Mouse (Mus musculus) left cerebral cortex, postnatal 4 days (tissue): ENCODE data around the gene Cdkl4. TPM values are rescaled to one million over a fixed set of nuclear protein-coding genes. Genes with fewer than 3 reads are reported as not detected.

ENCODE experiments used
- DNase-seq: peaks from one replicate; pipeline ENCODE4 v3.0.0-alpha.2; 2022
- intact Hi-C: fragments of 180-260 bp; cut with DNase I; formaldehyde crosslinking; loops from one replicate; pipeline ENCODE4 v1.15.1; 2025
- total RNA-seq, 2 experiments: library from RNA; stranded (reverse); gene quantifications; 2 replicates each; pipeline ENCODE4 v1.2.3; 2021

Gene Cdkl4
- total RNA-seq, 2 experiments from 2014 or later: 5.8 to 6.1 TPM

DNA sequence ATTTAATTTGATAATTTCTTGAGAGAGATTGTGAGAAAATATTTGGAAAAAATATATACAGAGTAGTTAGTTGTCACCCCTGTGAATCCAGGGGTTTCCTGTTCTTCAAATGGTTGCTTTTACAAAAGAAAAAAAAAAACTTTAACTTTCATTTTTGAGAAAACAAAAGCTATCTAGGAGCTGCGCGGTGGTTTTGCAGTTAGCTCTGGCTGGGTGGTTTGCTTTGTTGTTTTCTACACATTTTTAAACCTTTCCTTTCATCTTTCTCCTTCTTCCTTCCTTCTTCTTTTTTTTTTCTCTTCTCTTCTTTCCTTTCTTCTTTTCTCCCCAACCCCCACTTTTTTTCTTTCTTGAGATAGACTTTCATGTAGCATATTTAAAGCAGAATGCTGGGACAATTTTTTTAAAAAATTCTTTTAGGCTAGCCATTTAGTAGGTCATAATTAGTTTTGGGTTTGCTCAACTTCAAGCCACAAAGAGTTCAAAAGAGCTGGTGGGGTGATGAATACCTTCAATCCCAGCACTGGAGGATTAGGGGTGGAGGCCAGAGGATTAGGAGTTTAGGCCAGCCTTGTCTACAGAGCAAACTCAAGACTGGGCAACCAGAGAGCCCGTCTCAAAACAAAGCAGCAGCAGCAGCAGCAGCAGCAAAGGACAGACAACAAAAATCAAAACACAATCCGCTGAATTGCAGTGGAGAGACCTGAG lies 55.9 kb downstream of the Cdkl4 start:
- no peak for DNase-seq
- intact Hi-C loops: no loop called here

DNA sequence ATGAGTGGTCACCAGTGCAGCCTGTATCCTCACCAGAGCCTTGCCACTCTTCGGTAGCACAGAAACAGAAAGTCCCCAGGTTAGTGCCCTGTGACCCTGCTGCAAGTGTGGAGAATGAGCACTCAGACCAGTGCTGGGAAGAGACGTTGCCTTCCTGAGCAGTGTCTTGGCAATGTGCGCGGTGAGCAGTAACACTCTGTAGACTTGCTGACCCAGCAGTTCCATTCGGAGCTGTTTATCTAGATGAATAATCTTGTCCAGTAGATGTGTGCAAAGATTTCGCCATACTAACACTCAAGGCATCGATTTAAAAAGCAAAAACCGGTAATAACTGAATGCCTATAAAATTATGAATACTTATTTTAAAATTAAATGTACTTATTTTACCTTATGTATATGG lies 57.1 kb downstream of the Cdkl4 start:
- intact Hi-C loops: no loop called here
- no peak for DNase-seq

DNA sequence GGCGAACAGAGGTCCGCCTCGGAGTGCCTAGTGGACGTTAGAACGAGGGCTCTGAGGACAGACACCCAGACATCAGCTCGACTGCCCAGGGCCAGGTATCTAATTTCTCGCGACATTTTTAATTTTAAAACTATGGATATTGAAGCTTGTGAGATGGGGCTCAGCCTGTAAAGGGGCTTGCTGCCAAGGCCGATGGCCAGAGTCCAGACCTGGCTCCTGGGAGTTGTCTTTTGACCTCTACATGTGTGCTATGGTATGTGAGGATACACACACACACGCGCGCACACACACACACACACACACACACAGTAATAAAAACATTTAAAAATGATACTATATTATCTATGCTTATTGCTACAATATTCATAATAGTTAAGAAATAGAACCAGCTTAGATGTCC lies 58.8 kb downstream of the Cdkl4 start:
- peak; percentile 36 for DNase-seq
- intact Hi-C loops: no loop called here

DNA sequence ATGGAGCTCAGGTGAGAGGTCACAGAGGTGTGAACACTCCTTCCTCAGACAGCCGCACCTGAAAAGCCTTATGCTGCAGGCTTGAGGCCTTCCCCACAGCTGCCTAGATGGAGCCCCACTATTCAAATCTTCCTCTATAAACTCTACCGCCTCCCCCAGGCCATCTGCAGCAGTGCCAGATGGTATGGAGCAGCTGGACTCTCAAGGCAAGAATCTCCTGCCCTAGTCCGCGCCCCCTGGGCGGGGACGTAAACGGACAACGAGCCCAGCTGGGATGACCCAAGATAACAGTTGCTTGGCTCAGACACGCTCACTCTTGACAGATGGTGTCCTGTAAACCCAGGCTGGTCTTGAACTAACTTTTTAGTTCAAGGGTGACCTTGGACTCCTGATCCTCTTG lies 60.4 kb downstream of the Cdkl4 start:
- intact Hi-C loops: no loop called here
- DNase-seq: peak; percentile 24

DNA sequence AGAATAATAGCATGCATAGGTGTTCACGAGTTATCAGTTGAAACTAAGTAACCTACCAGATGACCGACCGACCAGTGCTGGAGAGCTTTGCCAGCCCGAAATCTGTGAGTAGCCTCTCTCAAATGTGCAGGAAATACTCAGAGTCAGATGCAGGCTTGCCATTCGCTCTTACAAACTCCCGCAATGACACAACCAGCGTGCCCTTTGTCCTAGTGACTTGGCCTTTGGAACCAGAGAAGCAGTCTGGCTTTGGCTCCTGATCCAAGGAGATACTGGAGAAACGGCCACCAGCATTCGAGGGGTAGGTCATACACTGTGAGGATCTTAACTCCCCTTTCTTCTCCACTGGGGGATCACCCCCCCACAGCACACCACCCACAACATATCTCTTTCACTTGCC lies 61.7 kb downstream of the Cdkl4 start:
- no peak for DNase-seq
- intact Hi-C loops: no loop called here

DNA sequence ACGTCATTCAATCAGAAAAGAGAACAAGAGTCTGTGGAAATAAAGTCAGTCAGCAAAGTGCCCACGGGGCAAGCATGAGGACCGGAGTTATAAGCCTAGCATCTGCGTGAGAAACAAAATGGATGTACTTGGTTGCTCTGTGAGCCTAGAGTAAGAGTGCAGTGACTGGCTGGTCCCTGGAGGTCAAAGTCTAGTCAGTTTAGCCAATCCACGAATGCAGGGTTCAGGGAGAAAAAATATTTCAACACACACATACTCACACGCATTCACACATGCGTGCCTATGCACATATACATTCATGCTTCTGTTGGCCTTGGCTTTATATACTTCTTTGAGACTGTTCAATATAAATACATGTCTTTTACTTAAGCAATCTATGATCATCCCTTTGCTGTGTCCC lies 62.1 kb downstream of the Cdkl4 start:
- no peak for DNase-seq
- intact Hi-C loops: no loop called here

DNA sequence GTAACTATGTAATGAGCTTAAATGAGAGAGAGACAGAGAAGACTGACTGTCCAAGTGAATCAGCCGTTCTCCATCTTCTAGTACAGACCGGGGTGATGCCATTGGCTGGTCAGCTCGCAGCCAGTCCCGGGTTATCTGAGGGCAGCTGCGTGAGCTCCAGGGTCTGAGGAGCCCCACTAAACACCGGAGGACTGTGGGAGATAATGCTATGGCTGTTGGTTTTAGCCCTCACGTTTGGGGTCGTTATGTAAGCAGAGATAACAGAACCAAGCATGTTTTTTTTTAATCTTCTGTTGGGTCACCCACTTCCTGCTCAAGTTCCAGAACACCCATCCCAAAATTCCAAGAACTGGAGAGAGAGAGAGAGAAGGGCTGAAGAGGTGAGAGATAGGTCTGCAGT lies 63.8 kb downstream of the Cdkl4 start:
- no peak for DNase-seq
- intact Hi-C loops: no loop called here

DNA sequence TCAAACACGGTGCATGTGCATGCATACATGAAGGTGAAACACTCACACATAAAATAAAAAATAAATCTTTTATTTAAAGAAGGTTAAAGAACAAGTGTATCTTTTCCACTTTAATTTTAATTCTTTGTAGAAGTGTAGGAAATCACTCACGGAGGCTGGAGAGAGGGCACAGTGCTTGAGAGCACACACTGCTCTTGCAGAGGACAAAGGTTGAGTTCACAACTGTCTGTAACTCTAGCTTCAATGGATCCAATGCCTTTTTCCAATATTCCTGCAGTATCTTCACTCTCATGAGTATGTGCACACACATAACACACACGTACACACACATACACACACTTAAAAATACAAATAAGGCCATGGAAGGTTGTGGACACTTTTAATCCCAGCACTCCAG lies 67.2 kb downstream of the Cdkl4 start:
- no peak for DNase-seq
- intact Hi-C loops: no loop called here

DNA sequence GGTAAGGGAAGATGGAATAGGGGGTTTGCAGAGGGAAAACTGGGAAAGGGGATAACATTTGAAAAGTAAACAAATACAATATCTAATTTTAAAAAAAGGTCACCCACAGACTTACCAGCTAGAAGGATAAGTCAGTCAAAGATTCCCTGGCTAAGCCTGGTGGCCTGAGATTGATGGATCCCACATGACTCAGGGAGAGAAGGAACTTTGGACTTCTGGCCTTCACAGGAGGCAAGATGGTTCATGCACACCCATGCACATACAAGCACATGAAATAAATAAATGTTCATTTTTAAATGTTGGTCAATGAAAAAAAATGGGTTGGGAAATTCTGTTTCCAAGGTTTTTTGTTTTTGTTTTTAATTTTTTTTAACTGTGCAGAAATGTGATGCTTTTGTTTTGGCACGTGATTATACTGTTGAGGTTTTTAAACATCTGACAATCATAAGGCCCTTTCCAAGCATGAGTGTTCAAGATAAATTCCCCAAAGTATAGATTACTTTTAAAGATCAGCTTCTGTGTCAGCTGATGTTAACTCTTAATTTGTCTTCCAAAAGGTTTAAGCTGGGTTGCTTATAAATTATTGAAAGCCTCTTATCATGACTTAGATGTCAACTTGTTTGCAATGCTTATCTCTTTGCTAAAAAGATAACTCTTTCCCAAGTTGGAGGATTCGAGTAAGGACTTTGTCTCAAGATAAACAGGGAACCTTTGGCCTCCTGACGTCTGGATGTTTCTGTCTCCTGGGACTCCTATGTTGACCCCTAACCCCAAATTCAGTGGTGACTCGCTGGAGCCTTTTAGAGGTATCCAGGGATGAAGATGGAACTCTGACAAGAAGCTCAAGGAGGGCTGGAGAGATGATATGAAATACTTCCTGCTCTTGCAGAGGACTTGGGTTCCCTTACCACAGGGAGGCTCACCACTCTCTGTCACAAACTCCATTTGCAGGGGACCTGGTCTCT lies 67.8 kb downstream of the Cdkl4 start:
- intact Hi-C loops: no loop called here
- no peak for DNase-seq

DNA sequence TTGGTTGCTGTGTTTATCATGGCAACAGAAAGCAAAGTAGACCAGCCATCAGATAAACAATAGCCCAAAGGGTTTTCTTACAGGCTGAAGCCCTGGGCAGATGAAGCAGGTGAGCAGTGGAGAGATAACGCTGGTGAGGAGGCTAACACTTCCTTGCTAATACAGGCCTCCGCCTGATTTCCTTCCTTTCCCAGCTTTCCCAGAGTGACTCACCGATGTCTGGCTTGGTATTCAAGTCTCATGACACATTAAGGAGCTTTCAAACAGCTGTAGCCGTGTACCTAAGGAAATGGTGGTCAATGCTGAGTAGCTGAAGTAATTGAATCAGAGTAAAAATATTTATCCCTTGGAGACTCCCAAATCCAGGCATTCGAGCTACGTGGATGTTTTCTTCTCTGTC lies 71.8 kb downstream of the Cdkl4 start:
- intact Hi-C loops: no loop called here
- DNase-seq: no peak

DNA sequence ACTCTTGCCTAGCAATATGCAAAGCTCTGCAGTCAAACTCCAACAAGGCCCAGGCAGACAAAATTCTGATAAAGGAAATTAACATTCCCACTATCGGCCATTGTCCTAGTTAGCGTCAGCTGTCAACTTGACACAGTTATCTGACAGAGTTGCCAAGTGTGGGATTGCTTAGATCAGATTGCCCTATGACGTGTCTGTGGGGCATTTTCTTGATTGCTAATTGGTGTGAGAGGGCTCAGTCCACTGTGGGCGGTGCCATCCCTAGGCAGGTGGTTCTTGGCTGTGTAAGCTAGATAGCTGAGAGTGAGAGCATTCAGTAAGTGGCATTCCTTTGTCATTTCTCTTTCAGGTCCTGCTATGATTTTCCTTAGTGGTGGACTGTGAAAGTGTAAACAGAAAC lies 72.3 kb downstream of the Cdkl4 start:
- intact Hi-C loops: no loop called here
- DNase-seq: no peak

DNA sequence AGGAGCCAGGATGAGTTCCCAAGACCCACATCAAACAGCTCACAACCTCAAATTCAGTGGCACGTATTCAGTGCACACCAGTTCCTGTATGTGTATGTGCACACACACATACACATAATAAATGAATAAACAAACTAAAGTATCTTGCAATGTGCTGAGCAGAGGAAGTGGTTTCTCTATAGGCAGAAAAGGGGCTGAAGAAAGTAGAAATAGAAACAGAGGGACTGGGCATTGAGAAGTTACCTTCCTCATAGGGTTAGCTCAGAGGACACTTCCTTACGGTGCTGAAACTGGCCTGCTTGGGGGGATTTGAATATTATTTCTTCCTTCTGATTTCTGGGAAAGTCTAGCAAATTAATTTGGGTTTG lies 75.8 kb downstream of the Cdkl4 start:
- DNase-seq: no peak
- intact Hi-C loops: no loop called here

DNA sequence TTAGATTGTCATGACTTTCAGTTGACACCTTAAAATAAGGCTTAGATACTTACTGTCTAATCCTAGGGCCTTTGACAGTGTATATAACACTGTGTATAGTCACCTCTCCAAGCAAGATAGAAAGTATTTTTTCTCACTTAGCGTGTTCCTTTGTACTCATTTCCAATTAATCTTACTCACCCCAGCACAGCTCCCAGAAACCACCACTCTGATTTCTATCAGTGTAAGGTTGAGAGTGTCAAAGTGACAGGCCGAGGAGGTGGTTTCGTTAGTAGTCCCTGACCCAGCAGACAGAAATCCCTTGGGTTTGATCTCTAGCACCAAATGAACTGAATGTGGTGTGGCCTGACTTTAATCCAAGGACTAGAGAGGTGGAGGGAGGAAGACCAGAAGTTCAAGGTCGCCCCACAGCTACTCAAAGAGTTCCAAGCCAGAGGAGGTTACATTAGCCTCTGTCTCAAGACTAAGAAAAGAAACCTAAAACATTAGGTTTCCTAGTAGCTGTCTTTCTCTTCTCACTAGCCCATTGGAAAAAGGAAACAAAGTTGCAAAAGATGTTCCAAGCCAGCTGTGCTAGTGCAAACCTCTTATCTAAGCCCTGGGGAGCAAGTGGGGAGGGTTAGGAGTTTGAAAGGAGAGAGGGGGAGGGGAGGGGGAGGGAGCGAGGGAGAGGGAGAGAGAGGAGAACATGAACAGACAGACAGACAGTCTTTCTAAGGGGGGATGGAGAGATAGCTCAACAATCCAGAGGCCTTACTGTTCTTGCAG lies 76.4 kb downstream of the Cdkl4 start:
- no peak for DNase-seq
- intact Hi-C loops: no loop called here

DNA sequence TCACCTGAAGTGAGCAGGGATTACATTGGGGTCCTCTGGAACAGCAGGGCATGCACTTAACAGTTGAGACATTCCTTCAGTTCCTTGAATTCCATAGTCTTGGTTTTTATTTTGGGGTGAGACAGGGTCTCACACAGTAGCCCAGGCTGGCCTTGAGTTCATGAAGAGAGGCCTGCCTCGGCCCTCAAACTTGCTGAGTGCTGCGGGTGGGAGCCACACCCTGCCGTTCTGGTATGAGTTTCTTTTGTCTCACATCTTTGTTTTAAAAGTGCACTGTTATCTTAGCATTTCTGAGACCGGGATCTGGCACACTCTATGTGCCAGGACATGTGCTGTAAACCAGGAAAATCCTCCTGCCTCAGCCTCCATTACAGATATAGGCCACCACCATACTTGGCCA lies 77.6 kb downstream of the Cdkl4 start:
- no peak for DNase-seq
- intact Hi-C loops: no loop called here

DNA sequence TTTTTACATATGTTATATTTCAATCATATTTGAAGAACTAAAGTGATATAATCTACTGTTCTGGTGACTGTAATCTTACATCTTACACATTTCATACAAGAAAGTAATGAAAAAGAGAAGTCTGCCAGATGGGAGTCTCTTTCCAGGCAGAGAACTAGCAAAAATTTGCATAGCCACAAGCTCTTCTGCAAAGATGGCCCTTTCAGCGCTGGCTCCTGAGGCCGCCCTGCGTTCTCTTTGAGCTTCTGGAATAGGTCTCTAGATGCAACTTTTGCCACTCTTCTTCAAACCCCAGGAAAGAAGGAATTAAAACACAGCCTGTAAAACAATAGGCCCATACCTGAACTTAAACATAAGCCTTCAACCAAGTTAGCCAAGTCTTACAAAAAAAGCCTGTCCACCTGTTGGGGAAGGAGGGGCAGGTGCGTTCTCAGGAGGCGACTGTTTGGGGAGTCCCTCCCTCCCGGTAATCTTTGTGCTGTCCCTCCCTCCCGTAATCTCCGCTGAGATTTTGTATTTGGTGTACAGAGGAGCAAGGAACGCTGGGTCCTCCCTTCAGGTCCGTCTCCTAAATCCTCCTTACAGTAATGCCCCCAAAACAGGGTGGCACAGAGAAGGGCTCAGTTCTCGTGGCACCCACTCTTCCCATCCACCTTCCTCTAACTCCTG lies 78.9 kb downstream of the Cdkl4 start:
- DNase-seq: no peak
- intact Hi-C loops: no loop called here

DNA sequence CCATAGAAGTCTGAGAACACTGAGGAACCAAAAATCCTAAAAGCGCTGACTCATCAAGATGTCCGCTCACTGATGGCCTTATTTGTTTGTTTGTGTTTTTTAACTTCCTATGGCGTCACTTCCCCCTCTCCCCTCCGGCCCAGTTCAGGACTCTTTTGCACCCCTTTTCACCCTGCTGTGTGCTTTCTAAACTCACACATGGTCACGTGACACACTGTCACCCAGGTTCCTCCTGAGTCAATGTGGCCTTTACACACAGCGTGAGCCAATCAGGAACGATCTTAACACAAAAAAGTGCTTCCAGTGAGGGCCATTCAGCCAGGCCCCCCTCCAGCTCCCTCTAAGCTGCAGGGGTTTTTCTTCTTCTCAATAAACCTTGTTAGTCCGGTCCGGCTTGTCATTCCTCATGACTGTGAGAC lies 80.4 kb downstream of the Cdkl4 start:
- intact Hi-C loops: no loop called here
- no peak for DNase-seq

DNA sequence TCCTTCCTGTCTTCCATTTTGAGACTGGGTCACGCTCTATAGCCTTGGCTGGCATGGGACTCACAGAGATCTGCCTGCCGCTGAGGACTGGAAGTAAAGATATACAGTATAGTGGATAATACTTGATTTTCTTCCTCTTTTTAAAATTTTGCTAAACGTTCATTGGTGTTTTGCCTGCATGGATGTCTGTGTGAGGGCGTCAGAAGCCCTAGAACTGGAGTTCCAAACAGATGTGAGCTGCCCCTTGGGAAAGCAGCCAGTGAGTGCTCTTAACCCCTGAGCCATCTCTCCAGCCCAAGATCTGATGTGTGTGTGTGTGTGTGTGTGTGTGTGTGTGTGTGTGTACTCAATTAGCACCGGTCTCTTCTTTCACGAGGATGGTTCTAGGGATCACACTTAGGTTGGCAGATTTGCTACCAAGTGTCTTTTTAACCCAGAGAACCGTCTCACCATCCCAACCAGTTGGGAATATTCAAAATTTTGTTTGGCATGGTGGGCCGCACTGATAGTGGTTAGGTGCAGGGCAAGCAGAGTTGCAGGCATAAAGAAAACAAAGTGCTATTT lies 80.9 kb downstream of the Cdkl4 start:
- no peak for DNase-seq
- intact Hi-C loops: no loop called here

DNA sequence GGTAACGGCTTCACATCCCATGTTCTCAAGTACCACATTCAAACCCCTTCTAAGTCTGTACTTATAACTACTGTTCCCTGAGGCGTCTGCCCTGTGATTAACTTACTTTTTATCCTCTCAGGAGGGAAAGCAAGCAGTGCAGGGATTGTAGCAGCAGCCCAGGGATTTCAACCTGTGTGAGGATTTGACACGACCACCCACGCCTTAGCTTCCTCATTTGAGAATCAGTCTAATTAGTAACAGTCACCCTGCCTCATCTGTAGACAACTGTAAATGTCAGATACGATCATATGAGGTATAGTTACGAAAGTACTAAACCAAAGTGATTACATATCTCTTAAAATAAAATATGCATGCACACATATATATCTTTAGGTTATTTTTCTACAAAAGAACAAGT lies 81.4 kb downstream of the Cdkl4 start:
- intact Hi-C loops: no loop called here
- DNase-seq: no peak

DNA sequence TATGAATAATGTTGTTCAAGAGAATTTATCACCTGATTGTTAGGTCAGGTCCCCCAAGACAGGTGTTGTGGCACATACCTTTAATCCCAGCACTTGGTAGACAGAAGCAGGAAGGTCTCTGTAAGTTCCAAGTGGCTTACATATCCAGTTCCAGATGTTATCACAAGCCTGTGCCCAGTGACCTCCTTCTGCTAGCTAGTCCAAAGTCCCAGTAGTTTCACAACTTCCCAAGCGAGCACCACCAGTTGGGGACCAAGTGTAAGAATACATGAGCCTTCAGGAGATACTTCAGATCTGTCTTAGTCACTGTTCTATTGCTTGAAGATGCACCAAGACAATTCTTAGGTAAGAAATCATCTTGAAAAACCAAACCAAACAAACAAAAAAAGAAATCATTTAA lies 83.7 kb downstream of the Cdkl4 start:
- no peak for DNase-seq
- intact Hi-C loops: no loop called here

DNA sequence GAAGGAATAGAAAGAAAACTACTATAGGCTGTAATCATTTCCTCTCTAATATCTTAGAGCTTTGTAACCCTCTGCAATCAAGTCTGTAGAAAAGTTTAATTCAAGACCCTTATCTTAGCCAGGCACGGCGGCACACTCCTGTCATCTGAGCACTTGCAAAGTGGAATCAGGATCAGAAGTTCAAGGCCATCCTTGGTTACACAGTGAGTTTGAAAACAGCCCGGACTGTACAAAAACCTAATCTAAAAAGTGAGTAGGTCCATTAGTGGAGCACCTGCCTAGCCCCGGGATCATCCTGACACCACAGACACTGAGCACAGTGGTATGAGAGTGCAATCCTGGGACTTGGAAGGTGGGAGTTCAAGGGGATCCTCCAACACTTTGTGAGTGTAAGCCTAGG lies 84.8 kb downstream of the Cdkl4 start:
- DNase-seq: no peak
- intact Hi-C loops: no loop called here

DNA sequence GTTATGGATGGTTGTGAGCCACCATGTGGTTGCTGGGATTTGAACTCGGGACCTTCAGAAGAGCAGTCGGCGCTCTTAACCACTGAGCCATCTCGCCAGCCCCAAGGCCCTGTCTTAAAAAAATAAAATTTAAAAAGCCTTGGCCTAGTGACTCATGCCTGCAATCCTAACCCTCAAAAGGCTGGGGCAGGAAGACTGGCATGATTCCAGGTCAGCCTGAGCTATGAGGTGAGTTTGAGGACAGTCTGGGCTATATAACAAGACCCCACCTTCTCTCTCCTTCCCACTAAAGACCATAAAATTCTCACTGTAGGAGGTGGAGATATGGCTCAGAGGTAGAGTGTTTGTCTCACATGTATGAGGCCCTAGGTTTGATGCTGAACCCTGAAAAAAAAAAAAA lies 85.3 kb downstream of the Cdkl4 start:
- no peak for DNase-seq
- intact Hi-C loops: no loop called here
